Mouse (Mus musculus) cortical plate, adult 2 months (tissue): ENCODE measurements at regions not wholly inside any gene's neighbourhood (a gene's known extent, or its start where the extent isn't known, plus 50 kb on each side); places are given as distances from the start of the nearest gene placed in this dataset.

Source experiments
- CTCF ChIP-seq: fragments of 200-500 bp; IDR thresholded peaks from 2 replicates; pipeline ENCODE4 v1.5.1; 2011; ENCODE audit warnings: mild to moderate bottlenecking, control low read depth, low read length; ENCODE audit not compliant: insufficient read depth; ENCODE audit errors: extremely low read depth
- POLR2A ChIP-seq: fragments of 200-500 bp; IDR thresholded peaks from 2 replicates; pipeline ENCODE4 v1.6.1; 2011; ENCODE audit warnings: mild to moderate bottlenecking, low read length, control low read depth; ENCODE audit not compliant: insufficient read depth; ENCODE audit errors: extremely low read depth

GRCm38 (mm10) chr9:49964666-49965065 is 165.9 kb upstream of the Ncam1 start:
- TF ChIP-seq CTCF (no peak), POLR2A (no peak)
